Mouse (Mus musculus): ENCODE results near the gene Slc1a4.

DNA sequence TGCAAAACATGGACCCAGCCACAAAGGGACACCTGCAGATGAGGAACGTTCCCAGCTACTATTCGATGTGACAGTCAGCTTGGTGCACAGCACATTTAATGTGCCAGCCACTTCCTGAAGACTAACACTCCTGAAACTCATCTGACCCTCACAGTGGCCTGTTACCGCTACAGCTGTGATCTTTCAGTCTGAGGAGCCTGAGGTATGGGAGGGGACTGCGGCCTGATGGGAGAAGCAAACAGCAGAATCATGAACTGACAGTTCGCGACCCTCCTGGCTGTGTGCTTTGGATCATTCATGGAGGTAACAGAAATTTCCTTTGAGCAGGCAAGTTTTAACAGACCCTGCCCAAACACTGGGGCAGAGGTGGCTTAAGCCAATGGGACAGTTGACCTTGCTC is 31.7 kb downstream of the Slc1a4 start:
- TF ChIP-seq CTCF (IDR thresholded peaks at IDR 0.05; ENCODE audit: insufficient read depth, low read length): no peak
- no peak for TF ChIP-seq POLR2A (IDR thresholded peaks at IDR 0.05; ENCODE audit: borderline replicate concordance, extremely low read depth, low read depth, low read length)
